Mouse (Mus musculus): ENCODE data around the gene Coro6. TPM values are rescaled to one million over a fixed set of nuclear protein-coding genes. Genes with fewer than 3 reads are reported as not detected.

The Coro6 gene
- polyA plus RNA-seq, 1 experiment from 2014 or later, result 0.26 TPM

DNA sequence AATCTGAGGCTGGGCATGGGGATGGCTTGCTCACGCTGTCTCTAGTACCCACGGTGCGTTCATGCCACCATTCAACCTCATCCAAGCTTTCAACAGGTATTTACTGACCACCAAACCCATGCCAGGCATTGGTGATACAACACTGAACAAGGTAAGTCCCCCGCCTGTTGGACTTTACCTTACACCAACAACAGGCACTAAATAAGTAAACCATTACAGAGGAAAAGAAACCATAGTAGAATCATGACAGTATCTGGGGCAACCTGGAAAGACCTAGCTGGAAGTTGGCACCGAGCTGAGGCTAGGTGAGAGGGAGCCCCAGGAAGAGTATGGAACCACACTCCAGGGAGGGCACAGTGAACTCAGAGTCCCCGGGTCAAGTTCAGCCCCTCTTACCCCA, 14.7 kb downstream of the Coro6 start:
- 91% methylated on average over 6 of the region's 6 CpGs for WGBS
- TF ChIP-seq CTCF (IDR thresholded peaks at IDR 0.05), result no peak
- TF ChIP-seq EP300 (IDR thresholded peaks at IDR 0.05), result no peak
- Histone ChIP-seq H3K4me2 (replicated peaks; ENCODE audit: low read depth, low read length) (no peak overlapping the region), H3K4me3 (ENCODE audit: low read depth, low read length) (no peak overlapping the region), H3K9me3 (ENCODE audit: low read length) (no peaks in the 10 kb centered on the region), H3K9ac (replicated peaks; ENCODE audit: low read depth) (no peak overlapping the region), H3K36me3 (ENCODE audit: insufficient read depth, low read length) (no peaks in the 10 kb centered on the region), H3K4me1 (ENCODE audit: insufficient read depth, low read depth, low read length) (no peaks in the 10 kb centered on the region), H3K27me3 (replicated peaks; ENCODE audit: insufficient read depth, low read length) (no peaks in the 10 kb centered on the region), H3K27ac (ENCODE audit: low read length) (no peak overlapping the region)
- ATAC-seq, result no peak
- DNase-seq (ENCODE audit: low spot score), result no peak

DNA sequence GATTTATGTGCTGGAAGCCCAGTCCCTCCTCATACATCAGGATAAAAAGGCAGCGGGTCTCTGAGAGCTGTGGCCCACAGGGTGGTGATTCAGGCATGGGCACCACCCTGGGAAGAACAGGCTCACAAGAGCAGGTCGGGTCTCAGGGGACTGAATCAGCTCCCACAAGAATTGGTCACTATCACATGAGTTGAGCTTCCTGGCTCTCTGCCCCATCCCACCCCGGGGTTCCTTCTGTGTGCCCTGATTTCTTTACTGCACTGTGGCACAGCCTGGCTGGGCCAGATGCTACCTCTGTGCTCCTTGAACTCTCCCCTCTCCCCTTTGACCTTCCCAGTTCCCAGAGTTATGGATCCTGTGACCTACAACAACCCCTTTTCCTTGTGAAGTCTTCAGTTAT, 20.8 kb downstream of the Coro6 start:
- H3K27me3 ChIP-seq (replicated peaks; ENCODE audit: insufficient read depth, low read length), result no peaks in the 10 kb centered on the region

DNA sequence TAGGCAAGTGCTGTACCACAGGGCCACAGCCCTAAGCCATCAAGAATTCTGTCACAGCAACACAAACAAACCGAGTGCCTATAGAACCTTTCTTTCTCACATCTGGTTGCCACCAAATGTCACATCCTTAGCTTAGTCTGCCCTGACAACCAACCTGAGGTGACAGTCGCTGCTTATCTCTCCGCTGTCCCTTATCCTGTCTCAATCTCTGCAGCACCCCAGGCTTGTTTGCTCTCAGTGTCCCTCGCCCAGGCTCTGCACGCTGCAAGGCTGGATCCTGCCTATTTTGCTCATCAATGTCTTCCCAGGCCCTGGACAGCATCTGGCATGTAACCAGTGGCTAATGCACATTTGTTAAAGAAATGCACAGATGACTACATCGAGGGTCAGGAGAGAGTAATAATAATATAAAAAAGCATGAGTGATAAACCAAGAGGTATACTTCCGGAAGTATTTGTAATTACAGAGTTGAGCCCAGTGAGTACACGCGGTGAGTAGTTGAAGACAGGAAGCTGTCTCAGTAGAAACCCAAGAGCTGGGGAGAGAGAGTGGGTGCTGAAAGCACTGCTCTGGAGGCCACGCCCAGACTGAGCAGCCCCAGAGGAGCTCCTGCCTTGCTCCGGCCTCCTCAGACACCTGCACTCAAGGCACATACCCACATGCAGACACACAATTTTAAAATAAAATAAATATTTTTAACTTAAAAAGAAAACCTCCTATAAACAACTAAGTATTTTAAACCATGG, 21.5 kb downstream of the Coro6 start:
- no peak for ATAC-seq
- Histone ChIP-seq H3K4me1 (ENCODE audit: insufficient read depth, low read depth, low read length) (no peaks in the 10 kb centered on the region; the same call in 1 of the 2 replicates), H3K27me3 (replicated peaks; ENCODE audit: insufficient read depth, low read length) (no peaks in the 10 kb centered on the region), H3K4me2 (replicated peaks; ENCODE audit: low read depth, low read length) (no peak overlapping the region), H3K27ac (ENCODE audit: low read length) (no peak overlapping the region), H3K36me3 (ENCODE audit: insufficient read depth, low read length) (no peaks in the 10 kb centered on the region), H3K9ac (replicated peaks; ENCODE audit: low read depth) (no peak overlapping the region), H3K9me3 (ENCODE audit: low read length) (no peaks in the 10 kb centered on the region), H3K4me3 (ENCODE audit: low read depth, low read length) (no peak overlapping the region)
- DNase-seq (ENCODE audit: low spot score), result no peak
- WGBS, result 29% methylated on average over 11 of the region's 11 CpGs
- TF ChIP-seq CTCF (IDR thresholded peaks at IDR 0.05) (no peak), EP300 (IDR thresholded peaks at IDR 0.05) (no peak)

More for the DNA sequence above, 20.8 kb downstream of the Coro6 start:
- H3K4me2 ChIP-seq (replicated peaks; ENCODE audit: low read depth, low read length), result no peak overlapping the region
- H3K4me1 ChIP-seq (ENCODE audit: insufficient read depth, low read depth, low read length), result no peaks in the 10 kb centered on the region; the same call in 1 of the 2 replicates
- no peak overlapping the region for H3K9ac ChIP-seq (replicated peaks; ENCODE audit: low read depth)
- TF ChIP-seq EP300 (IDR thresholded peaks at IDR 0.05) (no peak), CTCF (IDR thresholded peaks at IDR 0.05) (no peak)
- H3K27ac ChIP-seq (ENCODE audit: low read length), result no peak overlapping the region
- WGBS, result 55% methylated on average over 3 of the region's 3 CpGs
- no peak for ATAC-seq
- no peak overlapping the region for H3K4me3 ChIP-seq (ENCODE audit: low read depth, low read length)
- no peaks in the 10 kb centered on the region for H3K9me3 ChIP-seq (ENCODE audit: low read length)
- no peaks in the 10 kb centered on the region for H3K36me3 ChIP-seq (ENCODE audit: insufficient read depth, low read length)
- DNase-seq (ENCODE audit: low spot score), result no peak

DNA sequence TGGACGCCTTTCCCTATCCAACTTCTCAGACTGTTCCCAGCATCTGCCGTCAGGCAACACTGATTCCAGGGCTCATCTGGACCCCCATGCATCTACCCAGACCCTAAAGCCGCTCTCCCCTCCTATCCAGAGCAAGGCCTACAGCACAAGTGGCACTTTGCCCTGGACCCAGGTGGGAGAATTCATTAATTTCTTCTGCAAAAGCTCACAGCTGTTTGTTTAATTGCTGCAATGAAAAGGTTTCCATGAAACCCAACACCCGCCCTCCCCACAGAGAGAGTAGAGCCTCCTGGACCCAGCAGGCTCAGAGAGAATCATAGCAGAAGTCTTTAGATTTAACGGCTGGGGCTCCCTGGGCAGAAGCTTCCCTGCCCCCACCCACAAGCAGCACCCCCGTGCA, 23.0 kb downstream of the Coro6 start:
- H3K36me3 ChIP-seq (ENCODE audit: insufficient read depth, low read length), result no peaks in the 10 kb centered on the region
- H3K4me3 ChIP-seq (ENCODE audit: low read depth, low read length), result no peak overlapping the region
- WGBS, result 67% methylated on average over 6 of the region's 6 CpGs
- TF ChIP-seq CTCF (IDR thresholded peaks at IDR 0.05), result no peak
- TF ChIP-seq EP300 (IDR thresholded peaks at IDR 0.05), result no peak
- no peak overlapping the region for H3K4me2 ChIP-seq (replicated peaks; ENCODE audit: low read depth, low read length)
- no peaks in the 10 kb centered on the region for H3K27me3 ChIP-seq (replicated peaks; ENCODE audit: insufficient read depth, low read length)
- no peak overlapping the region for H3K27ac ChIP-seq (ENCODE audit: low read length)
- H3K9ac ChIP-seq (replicated peaks; ENCODE audit: low read depth), result no peak overlapping the region
- H3K9me3 ChIP-seq (ENCODE audit: low read length), result no peaks in the 10 kb centered on the region
- no peak for DNase-seq (ENCODE audit: low spot score)
- peaks cover 10% of the 10 kb centered on the region; the same call in 1 of the 2 replicates for H3K4me1 ChIP-seq (ENCODE audit: insufficient read depth, low read depth, low read length)
- ATAC-seq, result no peak

DNA sequence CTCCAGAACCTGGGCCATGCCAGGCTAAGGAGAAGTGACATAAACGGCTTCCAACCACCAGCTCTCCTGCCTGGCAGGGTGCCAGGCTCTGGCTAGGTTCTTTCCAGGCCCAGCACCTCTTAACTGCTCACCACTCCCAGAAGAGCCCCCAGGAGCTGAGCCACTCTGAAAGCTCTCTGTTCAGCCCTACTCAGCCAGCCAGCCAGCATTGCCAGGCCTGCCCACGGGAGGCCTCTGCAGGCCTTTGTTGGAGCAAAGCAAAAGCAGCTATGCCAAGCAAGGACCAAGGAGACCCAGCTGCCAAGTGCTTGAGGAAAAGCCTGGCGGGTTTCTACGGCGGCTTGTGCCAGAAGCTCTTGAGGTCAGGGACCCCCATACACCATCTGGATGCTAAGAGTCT, 24.6 kb downstream of the Coro6 start:
- Histone ChIP-seq H3K9me3 (ENCODE audit: low read length) (no peaks in the 10 kb centered on the region), H3K4me1 (ENCODE audit: insufficient read depth, low read depth, low read length) (peaks cover 21% of the 10 kb centered on the region), H3K4me2 (replicated peaks; ENCODE audit: low read depth, low read length) (no peak overlapping the region), H3K27ac (ENCODE audit: low read length) (no peak overlapping the region), H3K27me3 (replicated peaks; ENCODE audit: insufficient read depth, low read length) (no peaks in the 10 kb centered on the region), H3K4me3 (ENCODE audit: low read depth, low read length) (no peak overlapping the region), H3K9ac (replicated peaks; ENCODE audit: low read depth) (no peak overlapping the region), H3K36me3 (ENCODE audit: insufficient read depth, low read length) (no peaks in the 10 kb centered on the region)
- DNase-seq (ENCODE audit: low spot score) (no peak), ATAC-seq (no peak)
- 42% methylated on average over 5 of the region's 5 CpGs for WGBS
- TF ChIP-seq CTCF (IDR thresholded peaks at IDR 0.05), result peak; percentile 23; the same call in 1 of the 2 replicates
- no peak for TF ChIP-seq EP300 (IDR thresholded peaks at IDR 0.05)

DNA sequence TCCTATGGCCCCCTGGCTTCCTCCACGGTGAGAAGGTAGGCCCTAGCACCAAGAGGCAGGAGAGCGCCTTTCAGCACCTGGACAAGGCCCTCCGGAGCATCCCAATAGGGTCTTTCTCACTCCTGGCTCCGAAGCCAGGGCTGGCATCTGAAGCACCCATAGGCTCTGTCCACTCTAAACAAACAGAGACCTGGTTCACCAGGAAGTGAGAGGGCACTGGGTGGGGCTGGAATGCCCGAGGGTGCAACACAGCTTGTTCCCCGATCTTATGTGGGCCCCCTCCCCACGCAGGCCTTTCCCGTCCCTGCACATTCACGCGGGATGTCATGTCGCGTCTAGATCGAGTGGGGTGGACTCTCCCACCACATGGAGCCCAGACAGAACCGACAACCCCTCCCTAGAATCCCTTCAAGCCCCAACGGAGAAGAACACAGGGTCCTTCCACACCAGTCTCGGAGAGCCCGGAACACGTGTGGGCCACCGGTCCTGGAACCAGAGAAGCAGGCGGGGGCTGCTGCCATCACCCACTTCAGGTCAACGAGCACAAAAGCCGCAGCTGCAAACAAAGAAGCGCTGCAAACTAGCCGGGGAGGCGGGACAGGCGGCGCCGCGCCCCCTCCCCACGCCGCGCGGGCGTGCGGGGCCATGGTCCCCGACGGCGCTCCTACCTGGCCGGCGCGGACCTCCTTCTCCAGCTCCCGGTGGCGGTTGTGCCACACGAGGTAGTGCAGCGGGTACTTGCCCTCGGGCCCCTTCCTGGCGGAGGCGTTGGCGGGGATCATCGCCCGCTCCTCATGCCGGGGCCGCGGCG, 26.8 kb downstream of the Coro6 start:
- H3K9ac ChIP-seq (replicated peaks; ENCODE audit: low read depth), result peak overlapping the region; percentile 48
- H3K27me3 ChIP-seq (replicated peaks; ENCODE audit: insufficient read depth, low read length), result no peaks in the 10 kb centered on the region
- peaks cover 25% of the 10 kb centered on the region for H3K4me1 ChIP-seq (ENCODE audit: insufficient read depth, low read depth, low read length)
- H3K27ac ChIP-seq (ENCODE audit: low read length), result no peak overlapping the region
- H3K4me3 ChIP-seq (ENCODE audit: low read depth, low read length), result peak overlapping the region; percentile 78
- H3K9me3 ChIP-seq (ENCODE audit: low read length), result no peaks in the 10 kb centered on the region
- WGBS, result 6% methylated on average over 42 of the region's 55 CpGs
- ATAC-seq (no peak), DNase-seq (ENCODE audit: low spot score) (peak; percentile 25)
- H3K4me2 ChIP-seq (replicated peaks; ENCODE audit: low read depth, low read length), result peak overlapping the region; percentile 99
- TF ChIP-seq CTCF (IDR thresholded peaks at IDR 0.05) (no peak), EP300 (IDR thresholded peaks at IDR 0.05) (no peak)
- no peaks in the 10 kb centered on the region for H3K36me3 ChIP-seq (ENCODE audit: insufficient read depth, low read length)
